Mouse (Mus musculus): ENCODE measurements around the gene Slc25a30. TPM values are rescaled to one million over a fixed set of nuclear protein-coding genes. Genes with fewer than 3 reads are reported as not detected.

Slc25a30 gene
- total RNA-seq (2023) = 10 to 100 TPM; 54.8 to 58.9 TPM

GRCm38 (mm10) chr14:75786868-75787793 lies at the start of gene Slc25a30:
Gene Slc25a30, minus strand, starts transcription at chr14:75787037.

GRCm38 (mm10) chr14:75753991-75754817 lies 32.6 kb downstream of the Slc25a30 start, which contains the start of gene Cog3:
Gene Cog3, minus strand, starts transcription at chr14:75754517.

Other genes starting within 250 kb of the Slc25a30 start
- gene Spert, start 193.9 kb downstream of the Slc25a30 start, total RNA-seq (2023) = not detected
- not detected for gene Erich6b, start 144.8 kb downstream of the Slc25a30 start, total RNA-seq (2023)
- gene Cog3, start 32.5 kb downstream of the Slc25a30 start, total RNA-seq (2023) = 10 to 100 TPM; 37.6 to 37.8 TPM
- gene Tpt1, start 58.1 kb upstream of the Slc25a30 start, total RNA-seq (2023) = 1,000 to 10,000 TPM; 9,181 to 9,786 TPM
- gene Kctd4, start 168.0 kb upstream of the Slc25a30 start, total RNA-seq (2023) = not detected
- 10 to 100 TPM; 24.1 to 24.8 TPM for gene Gtf2f2, start 223.8 kb upstream of the Slc25a30 start, total RNA-seq (2023)

Measured in T-cell, adult 66 days (primary cell).